Mouse (Mus musculus): Measurements from ENCODE around the gene Xkr8. TPM values are rescaled to one million over a fixed set of nuclear protein-coding genes. Genes with fewer than 3 reads are reported as not detected.
A peak's percentile ranks its signal among the peaks of the same experiment; 100 is the strongest.
"Not testable (repeated sequence)": the region's sequence is repeated elsewhere in the genome, so short reads cannot be mapped to it uniquely, and the experiment has no call there.

Xkr8 gene
- total RNA-seq, 2 experiments from 2014 or later = 0.54 to 0.70 TPM

- no peak for TF ChIP-seq CTCF (IDR thresholded peaks at IDR 0.05)
- no peak for DNase-seq
- no peak overlapping the region for H3K4me3 ChIP-seq
- intact Hi-C loops (cut with DNase I) = no loop called here
- no peak overlapping the region for H3K27ac ChIP-seq
Observed at GRCm38 (mm10) chr4:132752992-132753391, 20.6 kb upstream of the Xkr8 start.

GRCm38 (mm10) chr4:132749258-132749982 lies 17.1 kb upstream of the Xkr8 start:
- Histone ChIP-seq H3K27ac (no peak overlapping the region), H3K4me3 (no peak overlapping the region)
- intact Hi-C loops (cut with DNase I) = no loop called here
- no peak for TF ChIP-seq CTCF (IDR thresholded peaks at IDR 0.05)
- no peak for DNase-seq

GRCm38 (mm10) chr4:132748778-132749177 lies 16.4 kb upstream of the Xkr8 start:
- no peak overlapping the region for H3K4me3 ChIP-seq
- no peak for DNase-seq
- peak overlapping the region; percentile 86; the same call in 1 of the 2 replicates for H3K27ac ChIP-seq

GRCm38 (mm10) chr4:132747664-132748259 lies 15.4 kb upstream of the Xkr8 start:
- TF ChIP-seq CTCF (IDR thresholded peaks at IDR 0.05) = no peak
- H3K27ac ChIP-seq = peak overlapping the region; percentile 86
- DNase-seq = peak; percentile 34
- intact Hi-C loops (cut with DNase I) = no loop called here
- peak overlapping the region; percentile 67 for H3K4me3 ChIP-seq

More at GRCm38 (mm10) chr4:132748778-132749177, 16.4 kb upstream of the Xkr8 start:
- no peak for TF ChIP-seq CTCF (IDR thresholded peaks at IDR 0.05)
- intact Hi-C loops (cut with DNase I) = no loop called here

- Histone ChIP-seq H3K4me3 (peak overlapping the region; percentile 67), H3K27ac (peak overlapping the region; percentile 86)
- intact Hi-C loops (cut with DNase I) = no loop called here
- DNase-seq = no peak
- no peak for TF ChIP-seq CTCF (IDR thresholded peaks at IDR 0.05)
Observed at GRCm38 (mm10) chr4:132746911-132747517, 14.7 kb upstream of the Xkr8 start.

- Histone ChIP-seq H3K4me3 (no peak overlapping the region), H3K27ac (peak overlapping the region; percentile 41)
- intact Hi-C loops (cut with DNase I) = no loop called here
- no peak for TF ChIP-seq CTCF (IDR thresholded peaks at IDR 0.05)
- peak; percentile 57 for DNase-seq
Observed at GRCm38 (mm10) chr4:132743992-132744911, 11.9 kb upstream of the Xkr8 start.

- no peak for TF ChIP-seq CTCF (IDR thresholded peaks at IDR 0.05)
- no peak overlapping the region for H3K4me3 ChIP-seq
- no peak overlapping the region for H3K27ac ChIP-seq
- intact Hi-C loops (cut with DNase I) = no loop called here
- no peak for DNase-seq
Observed at GRCm38 (mm10) chr4:132741491-132741890, 9.1 kb upstream of the Xkr8 start.

GRCm38 (mm10) chr4:132737154-132737553 lies 4.8 kb upstream of the Xkr8 start:
- intact Hi-C loops (cut with DNase I); H3K4me3 ChIP-seq; DNase-seq; H3K27ac ChIP-seq: not testable (repeated sequence)

- H3K27ac ChIP-seq = no peak overlapping the region
- DNase-seq = no peak
- H3K4me3 ChIP-seq = no peak overlapping the region
- TF ChIP-seq CTCF (IDR thresholded peaks at IDR 0.05) = no peak
- intact Hi-C loops (cut with DNase I) = no loop called here
Observed at GRCm38 (mm10) chr4:132735894-132736293, 3.5 kb upstream of the Xkr8 start.

GRCm38 (mm10) chr4:132735389-132735788 lies 3.0 kb upstream of the Xkr8 start:
- no peak overlapping the region for H3K27ac ChIP-seq
- no peak for TF ChIP-seq CTCF (IDR thresholded peaks at IDR 0.05)
- H3K4me3 ChIP-seq = no peak overlapping the region
- DNase-seq = no peak
- intact Hi-C loops (cut with DNase I) = no loop called here

- Histone ChIP-seq H3K27ac (no peak overlapping the region), H3K4me3 (no peak overlapping the region)
- intact Hi-C loops (cut with DNase I) = no loop called here
- no peak for TF ChIP-seq CTCF (IDR thresholded peaks at IDR 0.05)
- DNase-seq = no peak
Observed at GRCm38 (mm10) chr4:132734766-132735165, 2.4 kb upstream of the Xkr8 start.

- intact Hi-C loops (cut with DNase I) = no loop called here
- no peak overlapping the region; the same call in 1 of the 2 replicates for H3K4me3 ChIP-seq
- H3K27ac ChIP-seq = peak overlapping the region; percentile 72; the same call in 1 of the 2 replicates
- TF ChIP-seq CTCF (IDR thresholded peaks at IDR 0.05) = no peak
- no peak for DNase-seq
Observed at GRCm38 (mm10) chr4:132733071-132733770, 875 bp upstream of the Xkr8 start.
